Mouse (Mus musculus): ENCODE data around the gene Sash1.

DNA sequence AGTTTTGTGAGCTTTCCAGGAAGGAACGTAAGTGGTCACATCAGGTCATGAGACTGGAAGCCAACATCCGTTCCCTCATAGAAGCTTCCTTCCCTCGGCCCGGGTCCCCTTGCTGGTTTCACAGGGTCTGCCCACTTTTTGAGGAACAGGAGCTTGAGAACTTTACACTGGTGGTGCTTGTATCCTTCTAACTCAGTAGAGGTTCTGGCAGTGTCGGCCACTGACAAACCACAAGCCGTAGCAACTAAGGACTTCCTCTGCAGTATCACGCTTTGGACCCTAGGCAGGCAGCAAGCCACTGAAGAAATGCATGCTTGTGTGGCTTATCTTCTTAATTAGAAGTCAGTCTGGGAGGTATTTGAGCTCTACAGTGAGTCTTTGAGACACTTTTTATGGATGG lies 126.6 kb downstream of the Sash1 start:
- TF ChIP-seq POLR2A (IDR thresholded peaks at IDR 0.05; ENCODE audit: low read depth, low read length): no peak
- TF ChIP-seq ZNF384 (IDR thresholded peaks at IDR 0.05; ENCODE audit: low read depth, low read length): no peak
- no peak for TF ChIP-seq CTCF (conservative IDR thresholded peaks at IDR 0.05 in 1 of 2, IDR thresholded peaks at IDR 0.05 in 1 of 2; ENCODE audit: low read depth in 2 of 2, low read length in 2 of 2)
- TF ChIP-seq USF1 (IDR thresholded peaks at IDR 0.05; ENCODE audit: low read depth, low read length): no peak
- TF ChIP-seq POLR2AphosphoS2 (IDR thresholded peaks at IDR 0.05; ENCODE audit: low read depth, low read length): no peak
- no peak for TF ChIP-seq E2F4 (IDR thresholded peaks at IDR 0.05; ENCODE audit: insufficient replicate concordance, low read depth, low read length)
- no peak for TF ChIP-seq MAX (IDR thresholded peaks at IDR 0.05; ENCODE audit: low read length)

All from CH12.LX (cell line).